Mouse (Mus musculus) spleen, postnatal 14 days (tissue): ENCODE measurements around the gene Tas2r119.

Source experiments
- DNase-seq, 2 experiments: peaks; one replicate each; pipeline ENCODE4 v3.0.0; 2021 to 2022; ENCODE audit warnings: low spot score in 2 of 2

Tas2r119 gene

DNA sequence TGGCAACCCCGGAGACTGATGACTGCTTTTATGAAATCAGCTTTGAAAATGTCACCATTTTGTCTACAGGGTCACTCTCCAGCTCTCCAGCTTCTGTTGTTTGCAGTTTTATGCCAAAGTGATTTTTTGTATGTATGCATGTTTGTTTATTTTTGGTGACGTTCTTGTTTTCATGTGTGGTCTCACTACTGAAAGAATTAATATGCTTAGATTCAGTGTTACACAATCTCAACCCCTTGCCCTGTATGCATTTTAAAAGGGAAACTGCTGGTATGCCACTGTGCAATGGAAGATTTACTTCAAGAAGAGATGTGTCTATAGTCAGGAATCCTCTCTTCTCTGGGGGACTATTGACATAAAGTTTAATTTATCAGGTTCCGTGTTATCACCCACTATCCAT, 48.3 kb downstream of the Tas2r119 start:
- DNase-seq: no peak

DNA sequence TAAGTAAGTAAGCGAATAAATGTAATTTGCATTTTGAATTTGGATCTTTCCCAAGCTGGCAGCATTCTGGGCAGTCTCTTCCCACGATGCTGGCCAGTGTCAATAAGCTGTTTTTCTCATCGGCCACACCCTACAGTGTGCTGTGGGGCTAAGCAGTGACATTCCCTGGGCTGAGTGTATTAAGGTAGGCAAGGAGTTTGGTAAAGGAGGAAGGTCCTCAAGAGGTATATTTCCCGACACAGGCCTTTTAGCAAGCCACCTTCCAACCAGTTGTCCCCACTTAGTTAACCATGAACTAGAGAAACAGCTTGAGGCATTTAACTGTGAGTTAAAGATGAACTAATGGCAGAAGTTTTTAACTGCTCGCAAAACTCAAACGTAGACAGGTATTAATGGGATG, 49.3 kb downstream of the Tas2r119 start:
- DNase-seq: no peak

DNA sequence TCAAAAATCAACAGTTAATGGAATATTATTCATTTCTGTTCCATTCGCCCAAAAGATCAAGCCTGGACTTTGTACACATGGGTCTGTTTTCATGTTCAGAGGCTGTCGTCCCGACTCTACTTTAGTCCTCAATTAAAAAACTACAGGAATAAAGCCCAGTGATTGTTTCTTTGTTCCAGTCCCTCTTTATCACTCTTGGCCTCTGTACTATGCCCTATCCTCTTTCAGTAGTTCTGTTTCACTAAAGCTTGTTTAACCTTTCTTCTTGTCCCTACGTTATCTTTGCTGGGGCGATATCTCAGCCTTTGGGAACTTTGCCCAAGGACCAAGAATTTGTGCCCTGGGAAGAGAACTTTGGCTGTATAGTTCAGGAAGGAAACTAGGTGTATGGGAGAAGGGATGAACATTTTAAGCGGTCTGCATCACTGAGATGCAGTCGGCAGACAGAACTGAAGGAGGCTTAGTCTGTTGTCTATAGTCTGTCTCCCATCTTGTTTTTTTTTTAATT, 49.9 kb downstream of the Tas2r119 start:
- no peak for DNase-seq
